Mouse (Mus musculus): ENCODE results near the gene Riox1. TPM values are rescaled to one million over a fixed set of nuclear protein-coding genes. Genes with fewer than 3 reads are reported as not detected.

Riox1 gene
- polyA plus RNA-seq (2012; rRNA removed), result 16.4 and 19.2 TPM in 2 replicates

GRCm38 (mm10) chr12:83950493-83950839 lies at the start of gene Riox1:
Riox1 (plus strand) TSS chr12:83950608.
- peak; percentile 96 for DNase-seq (ENCODE audit: low read depth)
- peak; percentile 83 for TF ChIP-seq POLR2A (IDR thresholded peaks at IDR 0.05; ENCODE audit: borderline replicate concordance, extremely low read depth, insufficient read depth, insufficient read length, poor library complexity, severe bottlenecking)
- no peak for TF ChIP-seq CTCF (IDR thresholded peaks at IDR 0.05; ENCODE audit: borderline replicate concordance, extremely low read depth, insufficient read depth, insufficient read length)

DNA sequence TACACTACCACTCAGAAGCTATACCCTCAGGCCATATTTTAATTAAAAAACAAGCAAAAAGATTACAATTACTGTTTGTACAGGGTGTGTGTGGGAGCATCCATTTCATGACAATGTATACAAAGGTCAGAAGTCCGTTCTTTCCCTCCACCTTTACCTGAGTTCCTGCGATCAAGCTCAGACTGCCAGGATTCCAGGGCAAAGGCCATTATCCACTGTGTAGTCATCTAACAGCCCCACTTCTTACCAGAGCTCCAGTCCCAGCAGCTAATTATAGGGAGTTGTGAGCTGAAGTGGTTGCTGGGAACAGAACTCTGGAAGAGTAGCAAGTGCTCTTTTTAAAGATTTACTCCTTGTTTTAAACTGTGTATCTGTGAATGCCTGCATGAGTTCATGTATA lies 40.0 kb upstream of the Riox1 start:
- DNase-seq (ENCODE audit: low read depth), result no peak
- TF ChIP-seq CTCF (IDR thresholded peaks at IDR 0.05; ENCODE audit: borderline replicate concordance, extremely low read depth, insufficient read depth, insufficient read length), result no peak
- TF ChIP-seq POLR2A (IDR thresholded peaks at IDR 0.05; ENCODE audit: borderline replicate concordance, extremely low read depth, insufficient read depth, insufficient read length, poor library complexity, severe bottlenecking), result no peak

- TF ChIP-seq CTCF (IDR thresholded peaks at IDR 0.05; ENCODE audit: borderline replicate concordance, extremely low read depth, insufficient read depth, insufficient read length) (no peak), POLR2A (IDR thresholded peaks at IDR 0.05; ENCODE audit: borderline replicate concordance, extremely low read depth, insufficient read depth, insufficient read length, poor library complexity, severe bottlenecking) (no peak)
- DNase-seq (ENCODE audit: low read depth), result no peak
These were observed 36.1 kb upstream of the Riox1 start for GRCm38 (mm10) chr12:83914202-83914740.

GRCm38 (mm10) chr12:83914797-83915196 lies 35.6 kb upstream of the Riox1 start:
- TF ChIP-seq CTCF (IDR thresholded peaks at IDR 0.05; ENCODE audit: borderline replicate concordance, extremely low read depth, insufficient read depth, insufficient read length) (no peak), POLR2A (IDR thresholded peaks at IDR 0.05; ENCODE audit: borderline replicate concordance, extremely low read depth, insufficient read depth, insufficient read length, poor library complexity, severe bottlenecking) (no peak)
- DNase-seq (ENCODE audit: low read depth), result no peak

GRCm38 (mm10) chr12:83916884-83917283 lies 33.5 kb upstream of the Riox1 start:
- no peak for DNase-seq (ENCODE audit: low read depth)
- TF ChIP-seq CTCF (IDR thresholded peaks at IDR 0.05; ENCODE audit: borderline replicate concordance, extremely low read depth, insufficient read depth, insufficient read length) (no peak), POLR2A (IDR thresholded peaks at IDR 0.05; ENCODE audit: borderline replicate concordance, extremely low read depth, insufficient read depth, insufficient read length, poor library complexity, severe bottlenecking) (no peak)

GRCm38 (mm10) chr12:83920721-83921441 lies 29.5 kb upstream of the Riox1 start:
- DNase-seq (ENCODE audit: low read depth), result peak; percentile 42
- TF ChIP-seq POLR2A (IDR thresholded peaks at IDR 0.05; ENCODE audit: borderline replicate concordance, extremely low read depth, insufficient read depth, insufficient read length, poor library complexity, severe bottlenecking) (no peak), CTCF (IDR thresholded peaks at IDR 0.05; ENCODE audit: borderline replicate concordance, extremely low read depth, insufficient read depth, insufficient read length) (no peak)

- TF ChIP-seq CTCF (IDR thresholded peaks at IDR 0.05; ENCODE audit: borderline replicate concordance, extremely low read depth, insufficient read depth, insufficient read length) (no peak), POLR2A (IDR thresholded peaks at IDR 0.05; ENCODE audit: borderline replicate concordance, extremely low read depth, insufficient read depth, insufficient read length, poor library complexity, severe bottlenecking) (peak; percentile 52; the same call in 1 of the 2 replicates)
- DNase-seq (ENCODE audit: low read depth), result peak; percentile 100
These were observed 28.6 kb upstream of the Riox1 start, which contains the start of gene Numb for GRCm38 (mm10) chr12:83921535-83922381. Numb (minus strand) TSS chr12:83921934.

GRCm38 (mm10) chr12:83922724-83923485 lies 27.5 kb upstream of the Riox1 start:
- no peak for TF ChIP-seq CTCF (IDR thresholded peaks at IDR 0.05; ENCODE audit: borderline replicate concordance, extremely low read depth, insufficient read depth, insufficient read length)
- TF ChIP-seq POLR2A (IDR thresholded peaks at IDR 0.05; ENCODE audit: borderline replicate concordance, extremely low read depth, insufficient read depth, insufficient read length, poor library complexity, severe bottlenecking), result no peak
- peak; percentile 19 for DNase-seq (ENCODE audit: low read depth)

GRCm38 (mm10) chr12:83923486-83923859 lies 26.9 kb upstream of the Riox1 start:
- TF ChIP-seq POLR2A (IDR thresholded peaks at IDR 0.05; ENCODE audit: borderline replicate concordance, extremely low read depth, insufficient read depth, insufficient read length, poor library complexity, severe bottlenecking), result no peak
- TF ChIP-seq CTCF (IDR thresholded peaks at IDR 0.05; ENCODE audit: borderline replicate concordance, extremely low read depth, insufficient read depth, insufficient read length), result no peak
- DNase-seq (ENCODE audit: low read depth), result no peak

GRCm38 (mm10) chr12:83924332-83924731 lies 26.1 kb upstream of the Riox1 start:
- DNase-seq (ENCODE audit: low read depth), result no peak
- no peak for TF ChIP-seq CTCF (IDR thresholded peaks at IDR 0.05; ENCODE audit: borderline replicate concordance, extremely low read depth, insufficient read depth, insufficient read length)
- no peak for TF ChIP-seq POLR2A (IDR thresholded peaks at IDR 0.05; ENCODE audit: borderline replicate concordance, extremely low read depth, insufficient read depth, insufficient read length, poor library complexity, severe bottlenecking)
